Mouse (Mus musculus) brain, embryonic 14.5 days (tissue): ENCODE data around the gene Prss36. TPM values are rescaled to one million over a fixed set of nuclear protein-coding genes. Genes with fewer than 3 reads are reported as not detected.

ENCODE experiments used
- DNase-seq: peaks from one replicate; pipeline ENCODE4 v3.0.0-alpha.2; 2011; ENCODE audit warnings: low read depth
- CTCF ChIP-seq: fragments of 200-500 bp; IDR thresholded peaks from 2 replicates; pipeline ENCODE4 v1.5.1; 2012; ENCODE audit warnings: inconsistent platforms, mild to moderate bottlenecking, moderate library complexity, borderline replicate concordance; ENCODE audit not compliant: insufficient read depth, insufficient read length; ENCODE audit errors: extremely low read depth
- POLR2A ChIP-seq: fragments of 200-500 bp; IDR thresholded peaks from 2 replicates; pipeline ENCODE4 v1.6.1; 2012; ENCODE audit warnings: mild to moderate bottlenecking, inconsistent platforms, borderline replicate concordance; ENCODE audit not compliant: poor library complexity, insufficient read depth, insufficient read length, severe bottlenecking; ENCODE audit errors: extremely low read depth
- polyA plus RNA-seq: library from polyadenylated mRNA; depleted of rRNA; stranded (reverse); fragments of >200 nt; gene quantifications from 2 replicates; pipeline ENCODE4 v1.2.3, GENCODE M21; 2012; rRNA removed

Prss36 gene
- 11.2 and 16.6 TPM in 2 replicates for polyA plus RNA-seq

DNA sequence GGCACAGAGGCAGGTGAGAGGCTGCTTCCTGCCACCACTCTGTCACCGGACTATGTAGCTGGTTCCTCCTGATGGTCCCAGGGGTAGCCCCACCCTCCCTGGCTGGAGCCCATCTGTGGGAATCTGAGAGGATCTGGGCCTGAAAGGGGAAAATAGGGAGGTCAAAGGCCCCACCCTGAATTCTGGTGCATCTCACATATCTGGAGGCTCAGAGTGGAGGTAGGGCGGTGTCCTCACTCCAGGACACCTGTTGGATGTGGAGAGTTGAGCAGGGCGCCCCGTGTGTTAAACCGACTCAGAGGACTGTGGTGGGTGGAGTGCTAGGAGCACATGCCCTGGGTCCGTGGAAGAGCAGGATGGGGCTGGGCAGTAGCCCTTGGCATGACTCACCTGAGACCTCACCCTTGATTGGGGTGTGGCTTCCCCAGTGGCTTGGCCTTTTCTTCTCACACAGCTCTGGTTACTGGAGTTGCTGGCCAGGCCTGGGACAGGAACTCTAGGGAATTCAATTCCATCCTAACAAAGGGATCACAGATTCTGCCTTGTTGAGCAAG, at the start of gene Prss36:
Gene Prss36, minus strand, starts transcription at position 256 of the 554 bp plus-strand sequence.
- TF ChIP-seq CTCF (no peak), POLR2A (no peak)
- no peak for DNase-seq

GRCm38 (mm10) chr7:127993341-127993977, 46.9 kb upstream of the Prss36 start, which contains the start of gene Pycard:
Pycard (minus strand) TSS chr7:127993867.
- TF ChIP-seq CTCF (no peak), POLR2A (no peak)
- DNase-seq = peak; percentile 24

- no peak for DNase-seq
- TF ChIP-seq POLR2A = no peak
- TF ChIP-seq CTCF = no peak
These were observed 46.2 kb upstream of the Prss36 start for GRCm38 (mm10) chr7:127992488-127993340.

GRCm38 (mm10) chr7:127991643-127992487, 45.3 kb upstream of the Prss36 start:
- DNase-seq = peak; percentile 78
- TF ChIP-seq POLR2A = no peak
- peak; percentile 66 for TF ChIP-seq CTCF

DNA sequence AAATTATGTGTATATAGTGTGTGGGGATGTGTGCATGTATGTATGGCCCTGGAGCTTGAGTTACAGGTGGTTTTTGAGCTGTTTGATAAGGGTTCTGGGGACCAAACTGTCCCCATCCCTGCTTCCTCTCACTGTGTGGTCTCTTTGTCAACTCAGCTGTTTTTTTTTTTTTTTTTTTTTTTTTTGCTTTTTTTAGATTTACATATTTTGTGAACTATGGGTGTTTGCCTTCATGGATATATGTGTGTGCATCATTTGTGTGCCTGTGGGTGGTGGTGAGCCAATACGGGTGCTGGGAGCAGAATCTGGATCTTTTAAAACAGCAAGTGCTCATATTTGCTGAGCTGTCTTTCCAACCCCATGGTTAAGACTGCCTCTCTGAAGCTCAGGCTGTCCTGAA, 42.4 kb upstream of the Prss36 start:
- TF ChIP-seq POLR2A = no peak
- no peak for TF ChIP-seq CTCF

GRCm38 (mm10) chr7:127980606-127981005, 34.1 kb upstream of the Prss36 start:
- TF ChIP-seq POLR2A = no peak
- TF ChIP-seq CTCF = no peak
- no peak for DNase-seq

More for the DNA sequence above, 42.4 kb upstream of the Prss36 start:
- no peak for DNase-seq

DNA sequence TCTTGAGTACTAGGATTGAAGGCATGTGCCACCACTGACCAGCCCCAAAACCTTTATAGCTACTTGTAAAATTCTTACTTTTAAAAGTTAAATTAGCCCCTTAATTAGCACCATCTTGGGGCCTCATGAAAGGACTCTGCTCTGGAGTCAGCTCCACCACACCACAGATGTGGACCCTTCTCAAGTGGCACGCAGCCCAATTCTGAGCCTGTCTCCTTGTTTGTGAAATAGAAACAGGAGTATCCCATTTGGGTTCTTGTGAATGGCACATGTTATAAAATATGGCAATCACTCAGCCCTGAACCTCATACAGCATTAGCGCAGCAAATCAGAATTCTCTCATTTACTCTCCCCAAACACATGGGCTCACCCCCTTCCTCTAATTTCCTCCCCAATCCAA, 32.3 kb upstream of the Prss36 start:
- TF ChIP-seq POLR2A = no peak
- TF ChIP-seq CTCF = no peak
- no peak for DNase-seq

- TF ChIP-seq POLR2A (no peak), CTCF (no peak)
- no peak for DNase-seq
These were observed 27.9 kb upstream of the Prss36 start for GRCm38 (mm10) chr7:127974413-127974930.

DNA sequence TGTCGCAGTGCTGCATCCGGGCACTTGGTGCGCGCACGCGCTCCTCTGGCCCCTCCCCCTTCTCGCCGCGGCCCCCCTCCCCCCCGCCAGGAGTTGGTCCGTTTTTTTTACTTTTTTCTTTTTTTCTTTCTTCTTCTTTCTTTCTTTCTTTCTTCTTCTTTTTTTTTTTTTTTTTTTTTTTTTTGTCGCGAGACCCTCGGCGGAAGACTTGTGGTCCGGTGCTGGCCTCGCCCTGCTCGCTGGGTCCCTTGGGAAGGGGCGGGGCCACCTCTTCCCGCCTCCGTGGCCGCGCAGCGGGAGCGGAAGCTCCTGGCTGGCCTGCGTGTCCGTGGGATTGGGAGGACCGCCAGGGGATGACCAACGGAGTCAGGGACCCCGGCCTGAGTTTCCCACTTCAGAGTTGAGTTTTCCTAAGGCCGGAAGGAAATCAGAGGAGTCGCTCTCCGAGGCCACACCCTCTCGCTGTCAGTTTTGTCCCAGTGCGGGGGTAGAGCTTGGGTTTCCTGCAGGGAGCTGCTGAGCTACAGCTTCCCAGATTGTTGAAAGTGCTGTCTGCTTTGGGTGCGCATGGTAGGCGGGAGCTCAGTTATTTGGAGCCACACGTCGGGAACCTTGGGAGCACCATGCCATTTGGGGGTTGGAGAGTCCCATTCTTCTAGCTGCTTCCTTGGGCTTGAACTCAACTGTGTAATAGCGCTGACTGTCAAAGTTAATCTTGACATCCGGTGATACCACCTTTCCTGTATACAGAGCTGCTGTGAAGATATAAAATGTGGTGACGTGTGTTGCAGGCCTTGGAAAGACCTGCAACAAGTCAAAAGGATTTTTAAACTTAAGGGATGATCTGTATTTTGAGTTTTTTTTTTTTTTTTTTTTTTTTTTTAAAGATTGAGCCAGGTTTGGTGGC, 21.6 kb upstream of the Prss36 start:
- TF ChIP-seq POLR2A (no peak), CTCF (no peak)
- DNase-seq = peak; percentile 89

DNA sequence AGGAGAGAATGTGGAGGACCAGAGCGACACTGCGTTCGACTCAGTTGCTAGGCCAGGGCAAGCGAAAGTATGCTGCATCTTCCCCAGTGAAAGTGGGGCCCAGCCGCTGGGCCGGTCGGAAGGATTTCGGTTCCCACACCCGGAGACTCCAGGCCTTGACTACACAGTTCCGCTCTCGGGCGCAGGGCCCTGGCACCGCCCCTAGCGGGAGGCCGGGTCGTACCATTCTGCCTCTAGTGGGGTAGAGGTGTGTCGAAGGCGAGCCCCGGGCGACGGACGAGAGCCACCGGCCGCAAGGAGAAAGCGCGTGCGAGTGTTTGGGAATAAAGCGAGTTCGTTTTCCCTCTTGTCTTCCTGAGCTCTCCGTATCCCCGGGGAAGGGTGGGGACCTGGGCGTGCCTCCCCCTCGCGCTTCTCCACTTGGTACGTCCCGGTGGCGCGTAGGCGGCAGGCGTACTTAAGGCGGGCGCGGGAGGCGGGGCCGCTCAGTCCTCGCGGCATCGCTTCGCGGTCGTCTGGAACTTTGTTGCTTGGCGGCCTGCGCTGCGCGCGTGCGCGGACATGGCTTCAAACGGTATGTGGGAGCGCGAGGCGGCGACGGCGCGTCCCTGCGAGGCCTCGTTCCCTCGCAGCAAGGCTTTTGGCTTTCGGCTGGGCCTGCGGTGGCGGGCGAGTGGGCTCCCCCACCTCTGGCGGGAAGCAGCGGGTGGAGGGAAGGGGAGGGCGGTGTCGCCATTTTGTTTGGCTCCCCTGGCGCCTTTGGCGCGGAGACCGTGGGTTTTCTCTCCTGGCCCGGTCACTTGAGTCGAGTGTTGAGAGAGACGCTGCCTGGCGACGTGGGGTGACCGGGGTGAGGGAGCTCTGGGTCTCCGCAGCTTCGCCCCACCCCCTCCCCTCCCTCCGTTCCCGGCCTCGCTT, 20.7 kb upstream of the Prss36 start, which contains the start of gene Fus:
Gene Fus, plus strand, starts transcription at position 454 of the 918 bp plus-strand sequence.
- TF ChIP-seq CTCF (no peak), POLR2A (peak; percentile 100)
- DNase-seq = peak; percentile 97
